Mouse (Mus musculus) ES-Bruce4 (cell line): ENCODE results near the gene Pigp.

Experiments used
- CTCF ChIP-seq: IDR thresholded peaks from one replicate; pipeline ENCODE4 v1.8.1; 2011; ENCODE audit warnings: low read depth, low read length
- EP300 ChIP-seq: IDR thresholded peaks from 2 replicates; pipeline ENCODE4 v1.6.1; 2011; ENCODE audit warnings: low read depth, low read length; ENCODE audit not compliant: insufficient read depth
- POLR2A ChIP-seq: IDR thresholded peaks from one replicate; pipeline ENCODE4 v1.8.1; 2011; ENCODE audit warnings: low read length; ENCODE audit not compliant: insufficient read depth

DNA sequence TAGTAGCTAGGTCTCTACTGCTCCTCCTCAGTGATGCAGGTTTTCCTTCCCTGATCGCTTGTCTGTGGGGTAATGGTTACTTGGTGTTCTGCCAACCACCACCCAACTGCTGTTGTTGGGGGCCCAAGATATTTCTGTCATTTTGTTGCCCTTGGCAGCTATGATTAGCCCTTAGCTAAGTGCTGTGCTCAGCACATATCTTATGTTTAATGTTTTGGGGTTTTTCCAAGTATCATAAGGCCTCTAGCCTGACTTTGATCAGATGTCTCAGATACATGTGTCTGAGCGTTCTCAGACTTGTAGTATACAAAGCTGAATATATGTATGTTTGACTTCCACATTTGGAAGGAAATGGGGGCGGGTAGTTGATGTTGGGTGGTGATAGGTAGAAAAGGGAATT is 39.6 kb upstream of the Pigp start:
- TF ChIP-seq CTCF (no peak), POLR2A (no peak), EP300 (no peak)
